Mouse (Mus musculus) myocyte (in vitro differentiated cells): Measurements from ENCODE around the gene Asic2.

ENCODE experiments used
- CEBPB ChIP-seq: IDR thresholded peaks from 2 replicates; pipeline ENCODE4 v1.6.1; 2011; ENCODE audit warnings: mild to moderate bottlenecking, moderate library complexity; ENCODE audit not compliant: poor library complexity, insufficient read depth, severe bottlenecking
- E2F4 ChIP-seq: IDR thresholded peaks from one replicate; pipeline ENCODE4 v1.6.1; 2011; ENCODE audit warnings: mild to moderate bottlenecking, control low read depth, moderate library complexity; ENCODE audit not compliant: insufficient read depth
- MYOD1 ChIP-seq, 3 experiments: IDR thresholded peaks; one replicate each; pipeline ENCODE4 v1.6.1; 2011; ENCODE audit warnings: control low read depth in 2 of 3, low read depth in 2 of 3, mild to moderate bottlenecking in 2 of 3, moderate library complexity in 1 of 3; ENCODE audit not compliant: insufficient read length in 2 of 3, control insufficient read depth in 1 of 3
- POLR2A ChIP-seq: IDR thresholded peaks from one replicate; pipeline ENCODE4 v1.6.1; 2011; ENCODE audit warnings: low read depth, mild to moderate bottlenecking, control low read depth, moderate library complexity; ENCODE audit not compliant: insufficient read length
- REST ChIP-seq: IDR thresholded peaks from one replicate; pipeline ENCODE4 v1.6.1; 2011; ENCODE audit warnings: mild to moderate bottlenecking, control low read depth, moderate library complexity; ENCODE audit not compliant: insufficient read depth, insufficient read length
- USF1 ChIP-seq: IDR thresholded peaks from one replicate; pipeline ENCODE4 v1.6.1; 2011; ENCODE audit warnings: low read depth, mild to moderate bottlenecking, control low read depth, moderate library complexity

DNA sequence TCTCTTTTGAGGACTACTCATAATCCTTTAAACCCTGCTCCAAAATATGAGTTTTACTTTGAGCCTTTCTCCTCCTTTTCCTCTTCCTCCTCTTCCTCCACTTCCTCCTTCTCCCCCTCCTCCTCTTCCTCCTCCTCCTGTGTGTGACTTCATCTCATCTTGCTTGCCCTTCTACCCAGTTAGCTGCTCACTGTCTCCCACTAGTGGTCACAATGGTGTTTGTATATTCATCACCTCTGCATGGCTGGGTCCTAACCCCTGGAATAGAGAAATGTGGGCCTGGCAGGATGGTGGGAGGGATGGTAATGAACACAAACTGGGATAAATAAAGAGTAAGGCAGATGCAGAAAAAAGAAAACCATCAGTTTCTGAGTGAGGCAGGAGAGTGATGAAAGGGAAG lies 492.0 kb downstream of the Asic2 start:
- TF ChIP-seq REST: no peak
- no peak for TF ChIP-seq POLR2A
- no peak for TF ChIP-seq CEBPB
- TF ChIP-seq E2F4: no peak
- TF ChIP-seq MYOD1 (IDR thresholded peaks at IDR 0.05; ENCODE audit: control insufficient read depth in 1 of 3, insufficient read length in 2 of 3, low read depth in 2 of 3): no peak
- TF ChIP-seq USF1: no peak
